Mouse (Mus musculus) heart, postnatal 0 days (tissue): ENCODE data around the gene Fbxw5.

ENCODE experiments used
- CTCF ChIP-seq: IDR thresholded peaks from 2 replicates; pipeline ENCODE4 v1.5.1; 2016; ENCODE audit warnings: antibody characterized with exemption, control low read depth, low read depth
- EP300 ChIP-seq: IDR thresholded peaks from 2 replicates; pipeline ENCODE4 v1.6.1; 2016; ENCODE audit warnings: antibody characterized with exemption, low read depth

- TF ChIP-seq CTCF, result no peak
- no peak for TF ChIP-seq EP300
Observed at GRCm38 (mm10) chr2:25501593-25502486, 1.3 kb downstream of the Fbxw5 start, which contains the start of gene C8g.
